Mouse (Mus musculus): ENCODE measurements around the gene Tekt2.

DNA sequence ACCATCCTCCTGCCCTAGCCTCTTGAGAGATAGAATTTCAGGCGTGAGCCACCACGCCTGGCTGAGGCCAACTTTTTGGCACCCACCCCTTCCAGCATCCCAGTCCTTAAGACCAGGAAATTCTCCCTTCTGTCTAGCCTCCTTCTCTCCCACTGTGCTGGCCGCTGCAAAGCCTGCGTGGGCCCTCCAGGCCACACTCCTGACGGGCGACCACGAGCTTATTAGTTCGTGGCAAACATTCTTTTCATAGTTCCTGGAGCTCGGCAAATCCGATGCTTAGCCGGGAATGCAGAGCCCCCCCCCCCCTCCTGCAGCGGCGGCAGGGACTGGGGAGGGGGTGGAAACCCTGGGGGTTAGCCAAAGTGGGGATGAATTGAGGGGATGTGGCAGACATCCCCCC, 34.3 kb downstream of the Tekt2 start:
- TF ChIP-seq POLR2A (IDR thresholded peaks at IDR 0.05; ENCODE audit: insufficient read depth, low read depth, low read length) = no peak
- no peak for TF ChIP-seq CTCF (IDR thresholded peaks at IDR 0.05; ENCODE audit: insufficient read depth, low read depth, low read length)
